Mouse (Mus musculus): ENCODE data around the gene Cep89. TPM values are rescaled to one million over a fixed set of nuclear protein-coding genes. Genes with fewer than 3 reads are reported as not detected.

The Cep89 gene
- polyA plus RNA-seq, 1 experiment, result 14.7 TPM

DNA sequence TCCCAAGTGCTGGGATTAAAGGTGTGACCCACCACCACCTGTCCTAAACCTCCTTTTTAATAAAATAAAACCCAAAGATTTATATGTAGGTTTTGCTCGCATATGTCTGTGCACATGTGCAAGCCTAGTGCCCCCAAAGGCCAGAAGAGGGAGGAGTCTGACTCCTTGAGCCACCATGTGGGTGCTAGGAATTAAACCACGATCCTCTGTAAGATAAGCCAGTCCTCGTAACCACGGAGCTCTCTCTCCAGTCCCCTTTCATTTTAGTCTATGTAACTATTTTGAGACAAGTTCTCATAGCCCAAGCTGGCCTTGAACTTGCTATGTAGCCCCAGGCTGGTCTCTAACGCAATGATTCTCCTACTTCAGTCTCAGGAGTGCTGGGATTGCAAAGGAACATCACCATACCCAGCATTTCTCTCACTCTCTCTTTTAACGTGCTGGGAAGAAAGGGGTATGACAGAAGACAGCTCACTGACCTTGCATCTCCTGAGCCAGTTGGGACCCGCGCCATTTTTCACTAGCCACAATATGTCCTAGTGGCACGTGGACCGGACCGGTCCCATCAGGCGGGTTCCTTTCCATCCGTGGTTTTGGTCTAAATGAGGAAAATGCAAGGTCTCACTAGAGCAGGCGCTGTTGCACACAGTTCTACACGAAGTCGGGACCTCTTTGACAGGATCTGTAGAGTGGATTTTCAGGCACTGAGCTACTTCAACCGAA lies 940 bp upstream of the Cep89 start:
- Histone ChIP-seq H3ac (ENCODE audit: control insufficient read depth, insufficient read length) (no peak overlapping the region), H3K27me3 (ENCODE audit: control insufficient read depth, insufficient read depth, insufficient read length) (no peaks in the 10 kb centered on the region), H3K4me2 (ENCODE audit: low read depth) (peak overlapping the region; percentile 97), H3K4me3 (peak overlapping the region; percentile 68), H3K36me3 (ENCODE audit: control insufficient read depth, insufficient read depth) (no peaks in the 10 kb centered on the region), H3K79me2 (ENCODE audit: control insufficient read depth, insufficient read depth) (peaks cover 5% of the 10 kb centered on the region)
- TF ChIP-seq REST (IDR thresholded peaks at IDR 0.05; ENCODE audit: insufficient read depth, insufficient read length), result no peak
- TF ChIP-seq MAX (IDR thresholded peaks at IDR 0.05; ENCODE audit: low read depth), result no peak
- TF ChIP-seq USF1 (IDR thresholded peaks at IDR 0.05; ENCODE audit: low read depth), result no peak
- no peak for TF ChIP-seq POLR2AphosphoS2 (IDR thresholded peaks at IDR 0.05; ENCODE audit: insufficient read length, low read depth)
- TF ChIP-seq MYOG (IDR thresholded peaks at IDR 0.05; ENCODE audit: control insufficient read depth in 1 of 3, insufficient read depth in 1 of 3, insufficient read length in 2 of 3, low read depth in 2 of 3), result no peak

DNA sequence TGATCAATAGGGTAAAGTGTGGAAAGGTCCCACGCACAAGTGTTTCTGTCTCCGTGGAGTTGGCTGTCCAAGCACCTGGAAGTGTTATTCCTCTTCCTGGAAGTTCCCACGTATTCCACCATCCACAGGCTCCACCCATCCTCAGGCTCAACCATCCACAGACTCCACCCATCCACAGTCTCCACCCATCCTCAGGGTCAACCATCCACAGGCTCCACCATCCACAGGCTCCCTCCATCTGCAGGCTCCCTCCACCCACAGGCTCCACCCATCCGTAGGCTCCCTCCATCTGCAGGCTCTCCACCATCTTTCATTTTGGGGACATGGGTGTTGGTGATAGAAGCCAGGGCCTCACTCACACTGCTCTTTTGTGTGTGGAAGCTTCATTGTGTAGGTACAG lies 4.3 kb downstream of the Cep89 start:
- H3K27me3 ChIP-seq (ENCODE audit: control insufficient read depth, insufficient read depth, insufficient read length), result no peaks in the 10 kb centered on the region
- no peak overlapping the region for H3K4me3 ChIP-seq
- peaks cover 5% of the 10 kb centered on the region for H3K79me2 ChIP-seq (ENCODE audit: control insufficient read depth, insufficient read depth)
- no peak overlapping the region for H3K4me2 ChIP-seq (ENCODE audit: low read depth)
- peaks cover 11% of the 10 kb centered on the region for H3K36me3 ChIP-seq (ENCODE audit: control insufficient read depth, insufficient read depth)
- TF ChIP-seq TCF3 (IDR thresholded peaks at IDR 0.05; ENCODE audit: insufficient read length, low read depth) (no peak), TCF12 (IDR thresholded peaks at IDR 0.05; ENCODE audit: insufficient read depth, poor library complexity, severe bottlenecking) (no peak), REST (IDR thresholded peaks at IDR 0.05; ENCODE audit: insufficient read depth, insufficient read length) (no peak)
- no peak overlapping the region for H3ac ChIP-seq (ENCODE audit: control insufficient read depth, insufficient read length)

- H3ac ChIP-seq (ENCODE audit: control insufficient read depth, insufficient read length), result no peak overlapping the region
- no peaks in the 10 kb centered on the region for H3K27me3 ChIP-seq (ENCODE audit: control insufficient read depth, insufficient read depth, insufficient read length)
- H3K36me3 ChIP-seq (ENCODE audit: control insufficient read depth, insufficient read depth), result peaks cover 11% of the 10 kb centered on the region
- H3K4me2 ChIP-seq (ENCODE audit: low read depth), result no peak overlapping the region
- no peak overlapping the region for H3K4me3 ChIP-seq
- TF ChIP-seq E2F4 (IDR thresholded peaks at IDR 0.05; ENCODE audit: insufficient read depth) (no peak), REST (IDR thresholded peaks at IDR 0.05; ENCODE audit: insufficient read depth, insufficient read length) (no peak), MYOG (IDR thresholded peaks at IDR 0.05; ENCODE audit: control insufficient read depth in 1 of 3, insufficient read depth in 1 of 3, insufficient read length in 2 of 3, low read depth in 2 of 3) (no peak), POLR2AphosphoS2 (IDR thresholded peaks at IDR 0.05; ENCODE audit: insufficient read length, low read depth) (no peak), TCF12 (IDR thresholded peaks at IDR 0.05; ENCODE audit: insufficient read depth, poor library complexity, severe bottlenecking) (no peak), TCF3 (IDR thresholded peaks at IDR 0.05; ENCODE audit: insufficient read length, low read depth) (no peak), MYOD1 (IDR thresholded peaks at IDR 0.05; ENCODE audit: control insufficient read depth in 1 of 3, insufficient read length in 2 of 3, low read depth in 2 of 3) (no peak), SRF (IDR thresholded peaks at IDR 0.05; ENCODE audit: control insufficient read depth, insufficient read length, low read depth) (no peak), MAX (IDR thresholded peaks at IDR 0.05; ENCODE audit: low read depth) (no peak), POLR2A (IDR thresholded peaks at IDR 0.05; ENCODE audit: insufficient read length, low read depth) (no peak), CEBPB (IDR thresholded peaks at IDR 0.05; ENCODE audit: insufficient read depth, poor library complexity, severe bottlenecking) (no peak), USF1 (IDR thresholded peaks at IDR 0.05; ENCODE audit: low read depth) (no peak)
- H3K79me2 ChIP-seq (ENCODE audit: control insufficient read depth, insufficient read depth), result no peaks in the 10 kb centered on the region
Measured at GRCm38 (mm10) chr7:35415226-35415625, 18.4 kb downstream of the Cep89 start.

DNA sequence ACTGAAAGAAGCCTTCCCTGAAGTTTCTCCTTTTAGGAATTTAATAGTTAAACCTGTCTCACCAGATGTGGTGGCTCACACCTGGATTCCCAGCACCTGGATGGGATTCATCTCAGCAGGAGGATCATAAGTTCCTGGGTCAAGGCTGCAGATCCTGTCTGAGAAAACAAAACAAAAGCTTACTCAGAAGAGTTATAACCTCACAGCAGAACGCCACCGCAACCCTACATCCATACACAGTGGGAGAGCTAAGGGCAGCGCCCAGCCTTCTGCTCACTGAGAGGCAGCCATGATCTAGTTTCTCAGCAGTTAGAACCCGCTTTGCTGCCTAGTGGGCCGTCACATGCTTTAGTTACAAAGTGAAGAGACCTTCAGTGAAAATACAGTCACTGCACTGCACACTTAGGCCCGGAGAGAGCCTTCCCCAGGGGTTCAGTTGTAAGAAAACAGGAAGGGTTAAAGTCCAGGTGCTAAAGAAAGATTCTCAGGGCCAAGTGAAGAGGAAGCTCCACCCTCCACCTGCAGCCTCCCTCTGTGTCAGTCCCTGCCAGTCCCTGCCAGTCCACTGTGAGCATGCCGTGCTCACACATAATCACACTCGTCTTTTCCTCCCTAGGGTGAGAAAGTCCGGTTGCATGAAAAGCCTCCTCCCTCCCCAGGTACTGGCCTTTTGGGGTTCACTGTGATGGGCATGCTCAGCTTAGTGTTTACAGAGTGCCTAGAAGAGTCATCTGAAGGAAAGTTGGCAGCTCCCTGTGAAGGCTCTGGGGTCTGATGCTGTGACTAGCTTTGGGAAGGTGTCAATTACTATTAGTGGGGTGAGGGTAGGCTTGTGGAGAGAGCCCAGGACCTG lies 19.2 kb downstream of the Cep89 start:
- Histone ChIP-seq H3K79me2 (ENCODE audit: control insufficient read depth, insufficient read depth) (no peaks in the 10 kb centered on the region), H3K4me3 (no peak overlapping the region), H3K36me3 (ENCODE audit: control insufficient read depth, insufficient read depth) (peaks cover 8% of the 10 kb centered on the region), H3ac (ENCODE audit: control insufficient read depth, insufficient read length) (no peak overlapping the region), H3K27me3 (ENCODE audit: control insufficient read depth, insufficient read depth, insufficient read length) (no peaks in the 10 kb centered on the region), H3K4me2 (ENCODE audit: low read depth) (no peak overlapping the region)
- TF ChIP-seq MYOD1 (IDR thresholded peaks at IDR 0.05; ENCODE audit: control insufficient read depth in 1 of 3, insufficient read length in 2 of 3, low read depth in 2 of 3) (no peak), TCF12 (IDR thresholded peaks at IDR 0.05; ENCODE audit: insufficient read depth, poor library complexity, severe bottlenecking) (no peak), REST (IDR thresholded peaks at IDR 0.05; ENCODE audit: insufficient read depth, insufficient read length) (no peak), MAX (IDR thresholded peaks at IDR 0.05; ENCODE audit: low read depth) (no peak), POLR2AphosphoS2 (IDR thresholded peaks at IDR 0.05; ENCODE audit: insufficient read length, low read depth) (no peak), USF1 (IDR thresholded peaks at IDR 0.05; ENCODE audit: low read depth) (no peak), MYOG (IDR thresholded peaks at IDR 0.05; ENCODE audit: control insufficient read depth in 1 of 3, insufficient read depth in 1 of 3, insufficient read length in 2 of 3, low read depth in 2 of 3) (no peak), POLR2A (IDR thresholded peaks at IDR 0.05; ENCODE audit: insufficient read length, low read depth) (no peak)

DNA sequence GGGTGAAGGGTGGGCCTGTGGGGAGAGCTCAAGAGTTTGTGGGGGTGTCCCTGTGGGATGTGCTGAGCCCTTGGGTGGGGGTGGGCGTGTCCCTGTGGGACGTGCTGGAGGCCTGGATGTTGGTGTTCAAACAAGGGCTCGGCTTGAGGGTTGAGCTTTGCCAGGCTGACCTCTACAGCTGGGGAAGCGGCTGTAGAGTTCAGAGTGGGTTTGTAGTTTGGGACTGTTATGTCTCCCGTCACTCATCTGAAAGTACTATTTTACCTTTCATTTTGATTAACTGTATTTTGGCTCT lies 19.8 kb downstream of the Cep89 start:
- TF ChIP-seq TCF12 (IDR thresholded peaks at IDR 0.05; ENCODE audit: insufficient read depth, poor library complexity, severe bottlenecking), result no peak
- no peak for TF ChIP-seq CEBPB (IDR thresholded peaks at IDR 0.05; ENCODE audit: insufficient read depth, poor library complexity, severe bottlenecking)
- no peak for TF ChIP-seq POLR2A (IDR thresholded peaks at IDR 0.05; ENCODE audit: insufficient read length, low read depth)
- no peak for TF ChIP-seq REST (IDR thresholded peaks at IDR 0.05; ENCODE audit: insufficient read depth, insufficient read length)
- no peak for TF ChIP-seq MYOD1 (IDR thresholded peaks at IDR 0.05; ENCODE audit: control insufficient read depth in 1 of 3, insufficient read length in 2 of 3, low read depth in 2 of 3)
- H3K36me3 ChIP-seq (ENCODE audit: control insufficient read depth, insufficient read depth), result peaks cover 8% of the 10 kb centered on the region
- H3K79me2 ChIP-seq (ENCODE audit: control insufficient read depth, insufficient read depth), result no peaks in the 10 kb centered on the region

More for the DNA sequence above, 19.8 kb downstream of the Cep89 start:
- Histone ChIP-seq H3K4me3 (no peak overlapping the region), H3ac (ENCODE audit: control insufficient read depth, insufficient read length) (no peak overlapping the region), H3K4me2 (ENCODE audit: low read depth) (no peak overlapping the region), H3K27me3 (ENCODE audit: control insufficient read depth, insufficient read depth, insufficient read length) (no peaks in the 10 kb centered on the region)

All from myocyte (in vitro differentiated cells).